Mouse (Mus musculus) limb, embryonic 14.5 days (tissue): ENCODE results near the gene Matn1. TPM values are rescaled to one million over a fixed set of nuclear protein-coding genes. Genes with fewer than 3 reads are reported as not detected.

Source experiments
- ATAC-seq: fragments of 200-750 bp; cut with Nextera tagmentation; 2 replicates; pipeline ENCODE4 v1.8.0; 2017; ENCODE audit warnings: low read depth, moderate number of reproducible peaks, moderate TSS enrichment; ENCODE audit not compliant: low FRiP score
- DNase-seq: peaks from one replicate; pipeline ENCODE4 v3.0.0-alpha.2; 2015; ENCODE audit warnings: low spot score
- H3K27ac ChIP-seq: fragments of 300-500 bp; sonication (generic); replicated peaks from 2 replicates; pipeline ENCODE4 v1.5.1; 2014; ENCODE audit warnings: low read depth, mild to moderate bottlenecking, low read length, moderate library complexity, mixed read lengths
- H3K27me3 ChIP-seq: fragments of 300-500 bp; sonication (generic); 2 replicates; pipeline ENCODE4 v1.6.1; 2014; ENCODE audit warnings: low read length, mixed read lengths; ENCODE audit not compliant: control insufficient read depth, insufficient read depth
- H3K36me3 ChIP-seq: fragments of 300-500 bp; sonication (generic); 2 replicates; pipeline ENCODE4 v1.6.1; 2014; ENCODE audit warnings: mild to moderate bottlenecking, low read length, moderate library complexity, mixed read lengths; ENCODE audit not compliant: control insufficient read depth, insufficient read depth
- H3K4me1 ChIP-seq: fragments of 300-500 bp; sonication (generic); 2 replicates; pipeline ENCODE4 v1.6.1; 2014; ENCODE audit warnings: antibody characterized with exemption, low read length, mixed read lengths; ENCODE audit not compliant: control insufficient read depth, insufficient read depth
- H3K4me2 ChIP-seq: fragments of 300-500 bp; sonication (generic); replicated peaks from 2 replicates; pipeline ENCODE4 v1.6.1; 2014; ENCODE audit warnings: low read depth, mild to moderate bottlenecking, low read length, moderate library complexity; ENCODE audit not compliant: severe bottlenecking
- H3K4me3 ChIP-seq: fragments of 300-500 bp; sonication (generic); replicated peaks from 2 replicates; pipeline ENCODE4 v1.5.1; 2014; ENCODE audit warnings: low read length
- H3K9ac ChIP-seq: fragments of 300-500 bp; sonication (generic); 2 replicates; pipeline ENCODE4 v1.6.1; 2014; ENCODE audit warnings: mild to moderate bottlenecking, low read depth, low read length, moderate library complexity; ENCODE audit not compliant: severe bottlenecking
- H3K9me3 ChIP-seq: fragments of 300-500 bp; sonication (generic); 2 replicates; pipeline ENCODE4 v1.6.1; 2016; ENCODE audit warnings: low read length; ENCODE audit not compliant: control insufficient read depth
- POLR2A ChIP-seq: fragments of 200-500 bp; IDR thresholded peaks from 2 replicates; pipeline ENCODE4 v1.8.0; 2012; ENCODE audit warnings: inconsistent platforms, mild to moderate bottlenecking, moderate library complexity, borderline replicate concordance; ENCODE audit not compliant: insufficient read depth, insufficient read length; ENCODE audit errors: extremely low read depth
- WGBS: fragments of 180-500 bp; shearing (Covaris S2); extraction: QIAGEN DNeasy Blood & Tissue Kit; methylation state at CpG from one replicate; pipeline ENCODE4 v1.1.7; 2014; 5-methylcytosine and 5-hydroxymethylcytosine counted together
- polyA plus RNA-seq, 2 experiments: library from polyadenylated mRNA; depleted of rRNA in 1 of 2; stranded (reverse) in 1 of 2; unstranded in 1 of 2; fragments of >200 nt; fragmentation: Nextera tagmentation in 1 of 2; extraction: Ambion mirVana in 1 of 2; gene quantifications; 2 replicates each; pipeline versions ENCODE4 v1.2.1 to v1.2.3; 2012 to 2014

Gene Matn1
- polyA plus RNA-seq, 2 experiments: 113 to 471 TPM

DNA sequence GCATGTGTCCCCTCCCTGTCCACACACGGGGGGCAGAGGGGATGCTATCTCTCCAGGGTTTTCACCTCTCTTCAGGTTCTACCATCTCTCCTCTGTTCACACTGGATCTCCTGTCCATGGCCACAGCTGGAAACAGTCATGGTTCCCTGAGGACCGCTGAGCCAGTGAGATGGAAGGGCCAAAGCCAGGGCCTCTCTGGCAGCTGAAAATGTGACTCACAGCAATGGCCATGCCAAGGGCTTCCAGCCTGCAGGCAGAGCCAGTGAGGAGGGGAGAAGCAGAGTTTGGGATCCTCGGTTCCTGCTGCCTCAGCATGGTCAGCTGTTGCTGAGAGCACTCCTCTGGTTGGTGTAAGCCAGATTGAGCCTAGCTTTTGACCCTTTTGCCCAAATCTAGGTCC is 34.8 kb downstream of the Matn1 start:
- Histone ChIP-seq H3K4me2 (no peak overlapping the region), H3K9ac (no peak overlapping the region), H3K27me3 (no peaks in the 10 kb centered on the region), H3K4me3 (no peak overlapping the region), H3K4me1 (no peaks in the 10 kb centered on the region), H3K9me3 (no peaks in the 10 kb centered on the region), H3K27ac (no peak overlapping the region), H3K36me3 (no peaks in the 10 kb centered on the region)
- no peak for TF ChIP-seq POLR2A
- no peak for ATAC-seq
- WGBS: 84% methylated on average over 3 of the region's 3 CpGs
- no peak for DNase-seq

- Histone ChIP-seq H3K27me3 (no peaks in the 10 kb centered on the region), H3K9ac (no peak overlapping the region), H3K4me1 (0 out of 2 replicates have a peak, but pooled peaks cover 2% of the 10 kb centered on the region), H3K4me3 (no peak overlapping the region), H3K4me2 (no peak overlapping the region), H3K36me3 (no peaks in the 10 kb centered on the region), H3K27ac (no peak overlapping the region), H3K9me3 (no peaks in the 10 kb centered on the region)
- no peak for TF ChIP-seq POLR2A
- WGBS: 52% methylated on average over 17 of the region's 17 CpGs
- no peak for DNase-seq
- ATAC-seq: no peak
Measured at GRCm38 (mm10) chr4:130984416-130985182, 40.4 kb downstream of the Matn1 start.

DNA sequence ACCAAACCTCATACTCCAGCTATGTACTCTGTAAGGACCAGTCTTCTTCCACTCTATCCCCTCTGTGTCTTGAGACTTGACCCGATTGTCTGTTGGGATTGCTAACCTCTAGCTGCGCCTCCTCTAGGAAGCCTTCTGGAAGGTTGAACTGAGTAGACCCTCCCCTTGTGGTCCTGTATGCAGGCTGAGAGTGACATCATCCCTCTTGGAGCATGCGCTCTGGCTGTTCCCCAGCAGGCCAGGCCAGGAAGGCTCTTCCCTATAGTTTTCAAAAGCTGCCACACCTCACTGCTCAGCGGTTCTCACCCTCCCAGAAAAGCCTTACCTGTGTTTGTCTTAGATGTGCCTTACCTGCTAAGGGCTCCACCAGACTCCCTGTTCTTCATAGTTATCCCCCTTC is 42.9 kb downstream of the Matn1 start:
- H3K36me3 ChIP-seq: no peaks in the 10 kb centered on the region
- H3K9me3 ChIP-seq: no peaks in the 10 kb centered on the region
- no peak overlapping the region for H3K9ac ChIP-seq
- no peak overlapping the region for H3K4me2 ChIP-seq
- no peak overlapping the region for H3K27ac ChIP-seq
- H3K27me3 ChIP-seq: no peaks in the 10 kb centered on the region
- no peak overlapping the region for H3K4me3 ChIP-seq
- H3K4me1 ChIP-seq: 0 out of 2 replicates have a peak, but pooled peaks cover 2% of the 10 kb centered on the region
- ATAC-seq: no peak
- no peak for DNase-seq
- WGBS: 81% methylated on average over 4 of the region's 4 CpGs
- TF ChIP-seq POLR2A: no peak

- DNase-seq (no peak), ATAC-seq (no peak)
- Histone ChIP-seq H3K4me1 (0 out of 2 replicates have a peak, but pooled peaks cover 2% of the 10 kb centered on the region), H3K9ac (no peak overlapping the region), H3K27me3 (no peaks in the 10 kb centered on the region), H3K36me3 (no peaks in the 10 kb centered on the region), H3K27ac (no peak overlapping the region), H3K4me3 (no peak overlapping the region), H3K9me3 (no peaks in the 10 kb centered on the region), H3K4me2 (no peak overlapping the region)
- TF ChIP-seq POLR2A: no peak
- 69% methylated on average over 6 of the region's 6 CpGs for WGBS
Measured at GRCm38 (mm10) chr4:130988219-130988839, 44.1 kb downstream of the Matn1 start.

DNA sequence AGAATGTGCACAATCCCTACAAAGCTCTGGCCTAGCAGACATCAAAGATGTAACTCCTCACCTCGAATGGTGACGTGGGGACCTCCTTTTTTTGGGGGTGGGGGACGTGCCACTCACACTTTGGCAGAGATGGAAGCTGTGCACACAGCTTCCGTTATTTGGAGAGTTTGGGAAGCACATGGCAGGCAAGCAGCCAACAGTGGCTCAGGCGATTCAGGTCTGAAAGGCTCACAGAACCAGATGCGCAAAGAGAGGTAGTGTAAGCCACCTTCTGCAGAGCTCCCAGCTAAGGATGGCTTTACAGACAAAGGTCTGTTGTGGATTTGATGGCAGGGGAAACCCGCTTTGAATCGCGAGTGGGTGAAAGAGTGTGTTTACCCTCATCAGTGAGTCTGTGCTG is 45.0 kb downstream of the Matn1 start:
- no peak for TF ChIP-seq POLR2A
- no peaks in the 10 kb centered on the region for H3K9me3 ChIP-seq
- WGBS: 47% methylated on average over 9 of the region's 9 CpGs
- H3K36me3 ChIP-seq: no peaks in the 10 kb centered on the region
- no peaks in the 10 kb centered on the region for H3K27me3 ChIP-seq
- H3K4me2 ChIP-seq: no peak overlapping the region
- DNase-seq (peak; percentile 25), ATAC-seq (peak; percentile 30; the same call in 1 of the 2 replicates)
- no peak overlapping the region for H3K9ac ChIP-seq
- no peak overlapping the region for H3K27ac ChIP-seq
- 0 out of 2 replicates have a peak, but pooled peaks cover 2% of the 10 kb centered on the region for H3K4me1 ChIP-seq
- H3K4me3 ChIP-seq: no peak overlapping the region
